Comparison of ENCODE assay signal across 8 mouse cellular contexts in genomic region chr10:43580649-43581078, GRCm38 (mm10). TPM values are rescaled to one million over a fixed set of nuclear protein-coding genes. Genes with fewer than 3 reads are reported as not detected.
DNase-seq lines count a peak whose midpoint lies in the region; ATAC-seq and TF ChIP-seq lines count a peak whose summit lies in the region.

No protein-coding gene starts in this region.

- H3K9ac ChIP-seq in limb, embryonic 11.5 days (ENCODE audit: low read length): peak overlapping the region; percentile 97
- H3K9ac ChIP-seq in midbrain, embryonic 11.5 days (ENCODE audit: low read length): peak overlapping the region; percentile 95

- no peaks in the 10 kb centered on the region for H3K9me3 ChIP-seq in limb, embryonic 11.5 days (ENCODE audit: control insufficient read depth, low read length)
- no peaks in the 10 kb centered on the region for H3K9me3 ChIP-seq in midbrain, embryonic 11.5 days (ENCODE audit: control insufficient read depth, low read length)

- peak overlapping the region; percentile 25 for H3K4me3 ChIP-seq in testis, adult 2 months (ENCODE audit: control insufficient read depth, low read depth, low read length)
- H3K4me3 ChIP-seq in limb, embryonic 11.5 days (ENCODE audit: low read depth, low read length): peak overlapping the region; percentile 84
- H3K4me3 ChIP-seq in midbrain, embryonic 11.5 days (ENCODE audit: low read depth, low read length): peak overlapping the region; percentile 71
- H3K4me3 ChIP-seq in thymus, adult 2 months (ENCODE audit: control insufficient read depth, insufficient read depth, low read length): peak overlapping the region; percentile 65

- TF ChIP-seq CTCF in testis, adult 2 months (IDR thresholded peaks at IDR 0.05; ENCODE audit: control insufficient read depth, insufficient read depth, insufficient replicate concordance, low read depth, low read length): no peak
- no peak for TF ChIP-seq CTCF in thymus, adult 2 months (IDR thresholded peaks at IDR 0.05; ENCODE audit: borderline replicate concordance, control insufficient read depth, extremely low read depth, insufficient read depth, low read length, poor library complexity)

- H3K27ac ChIP-seq in testis, adult 2 months (ENCODE audit: control insufficient read depth, insufficient read depth, low read depth, low read length): no peak overlapping the region
- H3K27ac ChIP-seq in limb, embryonic 11.5 days (replicated peaks; ENCODE audit: low read depth, low read length): peak overlapping the region; percentile 79
- peak overlapping the region; percentile 94 for H3K27ac ChIP-seq in midbrain, embryonic 11.5 days (ENCODE audit: low read depth, low read length)
- H3K27ac ChIP-seq in thymus, adult 2 months (ENCODE audit: control insufficient read depth, insufficient read depth, low read length): peak overlapping the region; percentile 13; the same call in 1 of the 2 replicates

- peak; percentile 34 for ATAC-seq in common myeloid progenitor, adult 5-6 weeks (replicated peaks; ENCODE audit: low read depth, poor library complexity, severe bottlenecking)
- ATAC-seq in limb, embryonic 11.5 days (ENCODE audit: insufficient number of reproducible peaks, low FRiP score, low TSS enrichment, low read depth): no peak
- peak; percentile 65 for ATAC-seq in midbrain, embryonic 11.5 days (ENCODE audit: low FRiP score)

- DNase-seq in testis, postnatal 14 days (ENCODE audit: low spot score): no peak
- DNase-seq in heart, postnatal 36 days: peak; percentile 4 to 5
- peak; percentile 86 for DNase-seq in limb, embryonic 11.5 days (ENCODE audit: low spot score)
- peak; percentile 97 for DNase-seq in midbrain, embryonic 11.5 days (ENCODE audit: low spot score, missing footprints)
- peak; percentile 41 for DNase-seq in thymus, adult 2 months
- no peak for DNase-seq in layer of hippocampus, adult 8-10 months (ENCODE audit: low spot score in 2 of 2)

- H3K36me3 ChIP-seq in testis, adult 2 months (ENCODE audit: control insufficient read depth, insufficient read depth, low read length): no peaks in the 10 kb centered on the region
- H3K36me3 ChIP-seq in limb, embryonic 11.5 days (ENCODE audit: control insufficient read depth, insufficient read depth, low read length): peaks cover 19% of the 10 kb centered on the region; the same call in 1 of the 2 replicates
- peaks cover 3% of the 10 kb centered on the region; the same call in 1 of the 2 replicates for H3K36me3 ChIP-seq in midbrain, embryonic 11.5 days (ENCODE audit: control insufficient read depth, insufficient read depth, low read length)
- no peaks in the 10 kb centered on the region for H3K36me3 ChIP-seq in thymus, adult 2 months (ENCODE audit: control insufficient read depth, insufficient read depth, low read length)

- H3K27me3 ChIP-seq in testis, adult 2 months (ENCODE audit: control insufficient read depth, insufficient read depth, low read length): no peaks in the 10 kb centered on the region
- no peaks in the 10 kb centered on the region for H3K27me3 ChIP-seq in limb, embryonic 11.5 days (ENCODE audit: control insufficient read depth, insufficient read depth, low read length)
- H3K27me3 ChIP-seq in midbrain, embryonic 11.5 days (ENCODE audit: control insufficient read depth, insufficient read depth, low read length): peaks cover 6% of the 10 kb centered on the region; the same call in 1 of the 2 replicates
- no peaks in the 10 kb centered on the region for H3K27me3 ChIP-seq in thymus, adult 2 months (ENCODE audit: control insufficient read depth, insufficient read depth, low read length)

- TF ChIP-seq POLR2A in testis, adult 2 months (IDR thresholded peaks at IDR 0.05; ENCODE audit: control insufficient read depth, low read depth, low read length): no peak
- TF ChIP-seq POLR2A in thymus, adult 2 months (IDR thresholded peaks at IDR 0.05; ENCODE audit: control insufficient read depth, extremely low read depth, insufficient read depth, low read length, poor library complexity): no peak

- 0% methylated on average over 15 of the region's 15 CpGs for WGBS in limb, embryonic 11.5 days
- under 1% methylated on average over 15 of the region's 15 CpGs for WGBS in midbrain, embryonic 11.5 days
- WGBS in thymus, adult 2 months: under 1% methylated on average over 15 of the region's 15 CpGs

- peaks cover 17% of the 10 kb centered on the region for H3K4me1 ChIP-seq in testis, adult 2 months (ENCODE audit: control insufficient read depth, insufficient read depth, low read length)
- H3K4me1 ChIP-seq in limb, embryonic 11.5 days (ENCODE audit: control insufficient read depth, insufficient read depth, low read length): 0 out of 2 replicates have a peak, but pooled peaks cover 5% of the 10 kb centered on the region
- peaks cover 7% of the 10 kb centered on the region for H3K4me1 ChIP-seq in midbrain, embryonic 11.5 days (ENCODE audit: control insufficient read depth, insufficient read depth, low read length)
- H3K4me1 ChIP-seq in thymus, adult 2 months (replicated peaks; ENCODE audit: control insufficient read depth, insufficient read depth, low read length): peaks cover 18% of the 10 kb centered on the region; the same call in 1 of the 2 replicates

- peak overlapping the region; percentile 69 for H3K4me2 ChIP-seq in limb, embryonic 11.5 days (ENCODE audit: low read depth, severe bottlenecking)
- H3K4me2 ChIP-seq in midbrain, embryonic 11.5 days: peak overlapping the region; percentile 90

- intact Hi-C loops in heart, postnatal 36 days (cut with DNase I): no loop called here

RNA-seq across cellular contexts. Expression of gene Cd24a, which starts 2.6 kb away (rescaled TPM):
- 3.9 and 12.4 TPM in 2 replicates for polyA plus RNA-seq in testis, adult 2 months (2012; rRNA removed)
- 451 and 477 TPM in 2 replicates for total RNA-seq in common myeloid progenitor, adult 5-6 weeks (2017)
- total RNA-seq in heart, postnatal 36 days (2021): 1 to 10 TPM; 6.6 to 8.1 TPM
- 795 and 838 TPM in 2 replicates for polyA plus RNA-seq in limb, embryonic 11.5 days (2014; fragmentation: Nextera tagmentation; extraction: Ambion mirVana)
- 516 and 568 TPM in 2 replicates for polyA plus RNA-seq in midbrain, embryonic 11.5 days (2014; fragmentation: Nextera tagmentation; extraction: Ambion mirVana)
- 247 and 273 TPM in 2 replicates for polyA plus RNA-seq in thymus, adult 2 months (2012; rRNA removed)
- total RNA-seq in layer of hippocampus, adult 8-10 months (2022): 10 to 100 TPM in 3 of 4 experiments, 1 to 10 TPM in 1; 7.3 to 13.6 (median 12.1) TPM

RNA-seq across cellular contexts. Expression of gene 1700021F05Rik, which starts 39.9 kb away (rescaled TPM):
- 6.9 and 10.0 TPM in 2 replicates for polyA plus RNA-seq in testis, adult 2 months (2012; rRNA removed)
- 49.1 and 78.7 TPM in 2 replicates for total RNA-seq in common myeloid progenitor, adult 5-6 weeks (2017)
- 100 to 1,000 TPM; 113 to 120 TPM for total RNA-seq in heart, postnatal 36 days (2021)
- 62.9 and 66.6 TPM in 2 replicates for polyA plus RNA-seq in limb, embryonic 11.5 days (2014; fragmentation: Nextera tagmentation; extraction: Ambion mirVana)
- polyA plus RNA-seq in midbrain, embryonic 11.5 days (2014; fragmentation: Nextera tagmentation; extraction: Ambion mirVana): 68.9 and 75.0 TPM in 2 replicates
- 8.0 and 10.4 TPM in 2 replicates for polyA plus RNA-seq in thymus, adult 2 months (2012; rRNA removed)
- 10 to 100 TPM; 33.9 to 44.5 (median 41.1) TPM for total RNA-seq in layer of hippocampus, adult 8-10 months (2022)

RNA-seq across cellular contexts. Expression of gene Gm9803, which starts 56.8 kb away (rescaled TPM):
- polyA plus RNA-seq in testis, adult 2 months (2012; rRNA removed): 258 and 271 TPM in 2 replicates
- total RNA-seq in common myeloid progenitor, adult 5-6 weeks (2017): 30.4 and 35.3 TPM in 2 replicates
- 10 to 100 TPM in 1 of 2 experiments, 1 to 10 TPM in 1; 9.6 to 17.4 TPM for total RNA-seq in heart, postnatal 36 days (2021)
- 5.3 and 8.7 TPM in 2 replicates for polyA plus RNA-seq in limb, embryonic 11.5 days (2014; fragmentation: Nextera tagmentation; extraction: Ambion mirVana)
- polyA plus RNA-seq in midbrain, embryonic 11.5 days (2014; fragmentation: Nextera tagmentation; extraction: Ambion mirVana): 14.7 and 15.9 TPM in 2 replicates
- 125 and 155 TPM in 2 replicates for polyA plus RNA-seq in thymus, adult 2 months (2012; rRNA removed)
- 10 to 100 TPM in 2 of 4 experiments, 1 to 10 TPM in 2; 6.6 to 17.1 (median 11.8) TPM for total RNA-seq in layer of hippocampus, adult 8-10 months (2022)

Comparison
In these comparisons a context has a peak if more than half of its experiments do, and no peak if none do; other contexts are left out.
1. H3K4me3 ChIP-seq: peak in every context shown above with its lines; median percentile 84 in limb, embryonic 11.5 days; 71 in midbrain, embryonic 11.5 days; 65 in thymus, adult 2 months; 25 in testis, adult 2 months.
2. DNase-seq: peak in heart, postnatal 36 days (2 of 2), limb, embryonic 11.5 days (single experiment), midbrain, embryonic 11.5 days (single experiment) and thymus, adult 2 months (single experiment); none in testis, postnatal 14 days (single experiment) and layer of hippocampus, adult 8-10 months (0 of 2).
3. RNA of gene Cd24a, which starts 2.6 kb away (polyA plus RNA-seq): 795 to 838 TPM in limb, embryonic 11.5 days, 516 to 568 TPM in midbrain, embryonic 11.5 days and 247 to 273 TPM in thymus, adult 2 months; 3.9 to 12.4 TPM in testis, adult 2 months; every median in the first group is over 10 times any median in the second.